Mouse (Mus musculus) megakaryocyte, adult 5-6 weeks (primary cell): ENCODE data around the gene Pgap3. TPM values are rescaled to one million over a fixed set of nuclear protein-coding genes. Genes with fewer than 3 reads are reported as not detected.

ENCODE experiments used
- ATAC-seq: 2 replicates; pipeline ENCODE4 v1.8.0; 2016; ENCODE audit warnings: mild to moderate bottlenecking, inconsistent platforms; ENCODE audit not compliant: poor library complexity, severe bottlenecking
- total RNA-seq, 2 experiments: library from RNA; stranded (forward) in 1 of 2; stranded (reverse) in 1 of 2; fragments of 153-499, 151-499 nt in 1 of 2; fragments of 221-1000, 200-1000 nt in 1 of 2; gene quantifications; 2 replicates each; pipeline versions ENCODE4 v1.2.3 to v1.2.4; 2015 to 2017

Gene Pgap3
- total RNA-seq (2015) (2.1 and 3.3 TPM in 2 replicates), total RNA-seq (2017) (2.2 and 2.7 TPM in 2 replicates)

DNA sequence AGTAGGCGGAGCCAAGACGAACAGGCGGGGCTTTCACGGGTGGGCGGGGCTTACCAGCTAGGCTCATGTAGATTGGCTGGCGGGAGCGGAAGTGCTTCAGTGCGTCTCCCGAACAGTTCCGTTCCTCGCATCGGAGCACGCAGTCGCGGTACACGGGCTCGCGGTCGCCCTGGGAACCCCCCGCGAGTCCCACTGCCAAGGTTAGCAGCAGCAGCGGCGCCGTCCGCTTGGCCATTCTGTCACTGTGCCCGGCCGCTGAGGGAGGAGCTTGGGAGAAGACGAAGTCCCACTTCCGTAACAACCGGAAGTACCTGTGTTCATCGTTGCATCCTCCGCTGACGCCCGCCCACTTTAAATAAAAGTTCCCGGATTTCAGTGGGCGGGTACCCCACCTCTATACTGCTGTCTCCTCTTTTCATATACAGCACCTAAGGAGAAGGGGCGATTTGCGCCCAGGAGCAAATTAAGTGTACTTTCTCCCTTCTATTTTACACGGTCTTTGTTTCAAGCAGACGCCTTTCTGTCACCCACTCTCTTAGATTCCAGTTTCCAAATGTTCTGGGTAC is at the start of gene Pgap3:
TSS of gene Pgap3 (minus strand) at position 330 of the 566 bp plus-strand sequence.
- peak; percentile 95 for ATAC-seq

DNA sequence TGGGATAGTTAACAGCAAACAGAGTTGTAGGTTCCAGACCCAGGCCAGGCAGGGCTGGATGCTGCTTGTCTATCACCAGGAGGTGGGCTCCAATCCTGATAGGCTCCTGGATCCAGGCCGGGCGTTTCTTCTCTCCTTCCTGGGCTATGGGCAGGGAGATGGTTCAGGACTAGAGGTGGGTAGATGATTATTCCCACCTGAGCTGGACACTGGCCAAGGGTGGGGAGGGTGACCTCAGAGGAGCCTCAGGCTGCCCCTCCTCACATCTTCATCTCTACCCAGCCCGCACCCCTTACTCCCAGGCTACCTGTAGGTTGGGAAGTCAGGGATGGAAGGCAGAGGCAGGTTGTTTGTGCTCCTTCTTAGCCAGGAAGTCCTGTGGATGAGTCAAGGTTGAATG is 49.1 kb upstream of the Pgap3 start:
- no peak for ATAC-seq

DNA sequence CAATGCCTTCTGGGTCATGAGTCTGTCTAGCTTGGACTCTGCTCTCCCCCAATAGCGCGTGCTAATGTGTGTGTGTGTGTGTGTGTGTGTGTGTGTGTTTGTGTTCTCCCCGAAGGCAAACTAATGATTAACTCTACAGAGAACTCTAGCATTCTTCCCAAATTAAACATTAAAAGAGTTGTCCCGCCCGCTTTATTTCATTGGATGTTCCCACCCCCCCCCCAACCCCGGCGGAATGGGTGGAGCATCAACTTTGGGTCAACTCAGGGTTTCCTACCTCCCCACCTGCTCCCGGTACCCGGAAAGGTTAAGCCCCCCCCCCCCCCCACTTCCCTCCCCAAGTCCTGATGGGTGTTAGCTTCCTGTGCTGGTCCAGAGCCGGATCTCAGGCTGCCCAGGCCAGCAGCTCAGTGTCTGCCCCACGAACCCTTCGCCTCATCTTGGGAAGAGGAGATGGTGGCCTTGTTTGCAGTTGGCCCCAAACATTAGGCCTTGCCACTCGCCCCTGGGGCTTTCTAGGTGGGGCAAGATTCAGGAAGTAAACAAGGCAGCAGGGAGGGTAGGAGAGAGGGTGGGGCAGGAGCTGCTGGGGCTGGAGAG is 48.0 kb upstream of the Pgap3 start:
- ATAC-seq, result no peak

DNA sequence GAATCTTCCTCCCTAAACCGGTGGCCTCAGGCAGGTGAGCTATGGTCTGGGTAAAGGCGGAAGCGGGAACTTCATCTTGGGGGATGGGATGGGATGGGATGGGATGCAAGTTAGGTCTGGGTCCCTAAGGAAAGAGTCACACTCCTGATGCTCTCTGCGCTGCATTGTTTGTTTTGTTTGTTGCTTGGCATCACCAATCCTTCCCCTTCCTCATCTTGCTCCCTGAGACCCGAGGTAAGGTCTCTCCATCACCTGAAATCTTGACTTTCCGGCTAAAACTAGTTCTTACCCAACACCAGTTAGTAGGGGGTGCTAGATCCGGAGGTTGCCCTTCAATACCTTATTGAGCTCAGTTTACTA is 47.2 kb upstream of the Pgap3 start:
- ATAC-seq, result no peak

DNA sequence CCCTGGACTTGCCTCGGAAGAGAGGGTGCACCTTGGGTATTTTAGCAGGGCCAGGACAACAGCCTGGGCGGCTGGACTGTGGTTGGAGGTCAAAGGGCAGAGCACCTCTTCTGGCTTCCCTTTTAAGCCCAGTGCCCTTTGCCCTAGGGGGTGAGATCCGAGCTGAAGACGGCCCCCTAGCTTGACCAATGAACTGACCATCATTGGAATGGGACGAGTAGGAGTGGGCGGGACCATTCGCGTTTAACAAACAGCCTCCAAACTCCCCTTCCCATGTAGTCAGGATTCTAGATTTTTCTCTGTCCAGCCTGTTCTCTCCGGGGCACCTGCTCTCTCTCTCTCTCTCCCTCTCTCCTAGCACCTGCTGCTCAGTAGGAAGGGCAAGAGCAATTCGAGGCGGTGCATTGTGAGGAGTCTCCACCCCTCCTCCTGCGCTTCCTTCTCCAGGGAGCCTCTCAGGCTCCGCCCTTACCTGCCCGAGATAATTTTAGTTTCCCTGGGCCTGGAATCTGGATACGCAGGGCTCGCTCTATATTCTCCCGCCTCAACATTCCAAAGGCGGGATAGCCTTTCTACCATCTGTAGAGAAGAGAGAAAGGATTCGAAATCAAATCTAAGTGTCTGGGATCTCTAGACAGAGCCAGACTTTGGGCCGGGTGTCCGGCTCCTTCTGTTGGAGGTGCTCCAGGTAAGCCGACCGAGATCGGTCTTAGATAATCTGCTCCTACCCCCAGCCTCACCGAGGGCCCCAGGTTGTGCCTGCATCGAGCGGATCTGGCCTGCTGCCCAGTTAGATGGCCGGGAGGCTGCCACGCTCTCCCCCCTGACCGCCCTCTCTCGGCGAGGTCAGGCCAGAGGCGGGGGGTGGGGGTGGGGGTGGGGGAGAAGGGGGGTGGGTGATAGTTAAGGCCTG is 46.5 kb upstream of the Pgap3 start:
- ATAC-seq, result no peak

DNA sequence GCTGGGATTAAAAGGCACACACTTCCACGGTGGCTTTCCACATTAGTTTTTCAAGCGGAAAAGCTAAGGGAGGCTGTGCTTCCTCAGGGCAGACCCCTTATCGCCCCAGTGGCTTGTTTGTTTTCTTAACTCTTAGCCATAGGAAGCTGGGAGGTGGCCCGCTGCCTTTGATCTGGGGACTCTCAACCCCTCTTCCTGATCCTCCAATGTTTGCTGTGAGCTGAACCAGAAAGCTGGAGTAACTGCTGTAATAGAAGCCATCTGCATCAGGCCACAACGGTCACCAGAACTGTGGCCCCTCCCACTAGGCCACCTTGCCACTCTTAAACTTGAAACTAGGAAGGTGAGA is 45.9 kb upstream of the Pgap3 start, which contains the start of gene Grb7:
TSS of gene Grb7 (plus strand) at position 182 of the 349 bp plus-strand sequence.
- ATAC-seq, result no peak

DNA sequence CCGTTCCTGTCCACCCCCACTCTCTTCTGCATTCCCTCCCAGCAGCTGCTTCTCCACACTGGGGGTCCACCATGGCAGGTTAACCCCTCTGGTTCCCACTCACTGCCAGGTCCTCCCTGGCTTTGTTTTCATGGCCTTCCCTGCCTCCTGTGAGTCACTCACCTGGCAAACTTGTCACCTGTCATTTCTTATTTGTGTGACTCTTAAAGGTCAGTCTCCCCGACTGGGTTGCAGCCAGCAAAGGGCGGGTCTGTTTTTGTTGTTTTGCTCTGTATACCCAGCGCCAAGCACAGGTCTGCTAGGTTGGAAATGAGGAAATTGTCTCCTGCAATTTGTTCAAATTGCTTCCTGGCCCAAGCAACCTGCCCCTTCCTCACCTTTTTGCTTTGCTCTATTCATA is 45.4 kb upstream of the Pgap3 start:
- no peak for ATAC-seq

DNA sequence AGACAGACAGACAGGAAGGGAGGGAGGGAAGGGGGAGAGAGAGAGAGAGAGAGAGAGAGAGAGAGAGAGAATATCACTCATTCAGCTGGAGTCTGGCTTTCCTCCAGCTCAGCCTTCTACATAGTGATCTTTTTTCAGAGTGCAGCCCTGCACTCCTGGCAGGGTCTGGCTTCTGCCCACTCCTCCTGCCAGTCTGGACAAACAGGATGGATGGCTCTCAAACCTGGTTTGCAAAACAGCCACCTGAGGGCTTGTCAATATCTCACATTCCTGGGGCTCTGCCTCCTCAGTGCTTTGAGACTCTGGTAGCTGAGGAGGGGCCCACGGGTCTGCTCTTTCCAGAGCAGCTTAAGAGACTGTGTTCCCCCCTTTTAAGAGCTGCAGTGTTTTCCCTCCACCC is 44.9 kb upstream of the Pgap3 start:
- no peak for ATAC-seq

DNA sequence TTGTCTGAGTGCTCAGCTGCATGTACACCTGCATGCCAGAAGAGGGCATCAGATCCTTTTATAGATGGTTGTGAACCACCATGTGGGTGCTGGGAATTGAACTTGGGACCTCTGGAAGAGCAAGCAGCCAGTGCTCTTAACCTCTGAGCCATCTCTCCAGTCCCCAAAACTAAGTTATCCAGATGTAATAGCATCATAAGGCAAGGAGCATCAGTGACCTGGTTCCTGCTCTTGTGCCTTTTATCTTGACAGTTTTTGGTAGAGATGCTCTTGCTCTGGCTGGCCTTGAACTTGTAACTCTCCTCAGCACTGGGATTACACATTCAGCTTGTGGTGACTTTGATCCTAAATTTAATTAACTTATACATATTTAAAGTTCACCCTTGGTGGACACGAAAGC is 43.4 kb upstream of the Pgap3 start:
- no peak for ATAC-seq

DNA sequence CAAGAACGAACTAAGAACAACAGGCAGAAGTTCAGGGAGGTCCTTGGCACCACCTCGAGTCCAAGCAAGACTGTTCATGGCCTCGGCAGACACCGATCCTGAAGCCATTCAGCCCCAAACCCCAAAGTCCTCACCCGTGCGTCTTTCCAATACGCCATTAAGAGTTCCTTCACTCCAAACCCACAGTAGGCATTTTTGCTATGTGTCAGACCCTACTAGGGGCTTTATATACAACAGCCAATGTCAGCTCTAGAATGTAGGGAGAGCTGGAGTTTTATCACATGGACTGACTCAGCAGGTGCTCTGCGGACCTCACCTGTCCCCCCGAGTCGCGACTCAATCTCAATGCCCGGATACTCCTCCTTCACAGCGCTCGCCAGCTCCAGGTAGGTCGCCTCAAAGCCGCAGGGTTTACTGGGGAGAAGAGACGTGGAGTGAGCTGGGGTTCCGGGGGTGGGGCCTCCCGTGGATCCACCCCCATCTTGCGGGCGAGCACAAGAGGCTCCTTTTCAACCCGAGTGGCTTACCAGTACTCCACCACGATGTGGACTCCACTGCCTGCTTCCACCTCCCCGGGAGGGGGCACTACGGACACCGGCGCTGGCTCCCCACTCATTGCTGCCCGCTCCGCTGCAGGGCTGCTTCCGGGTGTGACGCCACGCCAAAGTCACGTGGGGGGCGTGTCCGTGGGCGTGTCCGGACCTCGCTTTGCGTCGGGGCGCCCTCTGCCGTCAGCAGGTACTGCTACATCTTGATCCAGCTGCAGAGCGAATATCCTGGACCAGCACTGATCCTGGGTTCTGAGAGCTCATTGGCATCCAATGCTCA is 38.3 kb upstream of the Pgap3 start, which contains the start of gene Mien1:
TSS of gene Mien1 (minus strand) at position 661 of the 828 bp plus-strand sequence.
- peak; percentile 98 for ATAC-seq

DNA sequence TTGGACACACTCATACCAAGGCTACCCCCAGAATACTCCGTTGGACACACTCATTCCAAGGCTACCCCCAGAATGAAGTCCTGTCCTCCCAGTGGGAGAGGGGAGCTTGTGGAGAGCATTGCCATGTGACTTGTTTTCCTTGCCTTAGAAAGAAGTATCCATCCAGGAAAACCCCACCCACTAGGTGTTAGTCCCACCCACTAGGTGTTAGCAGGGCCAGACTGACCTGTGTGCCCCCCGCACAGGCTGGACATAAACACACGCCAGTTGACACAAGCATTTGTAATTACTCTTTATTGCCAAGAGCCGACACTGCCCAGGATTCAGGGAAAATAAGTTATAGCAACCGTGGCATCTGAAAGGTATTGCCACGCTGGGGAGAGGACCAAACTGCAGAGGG is 37.2 kb upstream of the Pgap3 start:
- ATAC-seq, result no peak

DNA sequence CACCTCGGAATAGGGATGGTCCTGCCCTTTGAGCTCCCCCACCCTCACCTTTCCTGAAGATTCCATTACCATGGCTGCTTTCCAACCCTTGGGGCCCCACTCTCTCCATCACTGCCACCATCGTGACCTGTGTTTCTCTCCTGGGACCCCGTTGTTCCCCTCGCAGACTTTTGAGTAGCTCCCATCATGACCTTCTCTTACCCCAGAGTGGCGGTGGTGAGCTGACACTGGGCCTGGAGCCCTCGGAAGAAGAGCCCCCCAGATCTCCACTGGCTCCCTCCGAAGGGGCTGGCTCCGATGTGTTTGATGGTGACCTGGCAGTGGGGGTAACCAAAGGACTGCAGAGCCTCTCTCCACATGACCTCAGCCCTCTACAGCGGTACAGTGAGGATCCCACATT is 35.4 kb upstream of the Pgap3 start:
- ATAC-seq, result no peak

DNA sequence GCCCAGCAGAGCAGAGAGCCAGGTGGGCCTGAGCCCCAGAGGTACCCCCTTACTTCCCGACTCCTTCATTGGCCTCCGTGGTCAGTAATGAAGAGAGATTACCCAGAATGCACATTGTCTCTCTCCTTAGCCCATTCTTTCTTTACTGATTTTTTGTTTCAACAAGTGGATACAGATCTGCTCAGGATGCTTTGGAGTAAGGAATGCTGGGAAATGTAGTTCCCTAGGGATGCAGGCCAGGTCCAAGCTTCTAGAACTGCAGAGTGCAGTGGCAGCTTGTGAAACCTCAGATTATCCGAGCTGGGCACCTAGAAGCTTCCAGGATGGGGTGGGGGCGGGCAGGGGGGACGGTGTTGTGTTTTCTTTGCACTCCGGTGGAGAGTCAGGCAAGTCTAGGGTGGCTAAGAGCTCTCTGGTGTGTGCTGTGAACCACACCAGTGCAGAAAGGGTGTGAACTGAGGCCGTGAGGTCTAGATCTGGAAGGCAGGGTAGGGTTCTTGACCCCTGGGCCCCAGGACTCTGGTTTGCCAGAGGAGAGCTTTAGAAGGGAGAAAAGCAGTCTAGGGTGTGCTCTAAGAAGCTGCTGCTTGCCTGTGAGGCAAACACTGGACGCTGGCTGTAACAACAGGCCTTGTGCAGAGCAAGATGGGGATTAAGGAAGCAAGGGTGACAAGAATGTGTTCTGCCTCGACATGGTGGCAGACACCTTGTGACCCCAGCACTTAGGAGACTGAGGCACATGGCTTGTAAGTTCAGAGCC is 31.6 kb upstream of the Pgap3 start:
- no peak for ATAC-seq

DNA sequence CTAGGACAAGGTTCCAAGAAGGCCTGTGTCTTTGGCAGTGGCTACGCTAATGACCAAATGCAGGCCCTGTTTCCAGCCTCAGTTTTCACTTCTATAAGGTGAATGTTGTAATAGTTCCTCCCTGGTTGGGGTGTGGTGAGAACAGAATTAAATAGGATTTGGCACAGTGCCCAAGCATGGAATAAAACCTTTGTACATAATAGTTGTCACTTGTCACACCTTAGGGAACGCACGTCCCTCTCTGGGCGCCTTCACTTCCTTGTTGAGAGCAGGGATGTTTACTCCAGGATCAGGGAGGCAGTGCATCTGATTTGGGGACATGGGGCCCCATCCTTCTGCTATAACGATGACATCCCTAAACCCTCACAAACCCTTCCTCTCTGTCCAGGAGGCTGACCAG is 28.1 kb upstream of the Pgap3 start:
- no peak for ATAC-seq

DNA sequence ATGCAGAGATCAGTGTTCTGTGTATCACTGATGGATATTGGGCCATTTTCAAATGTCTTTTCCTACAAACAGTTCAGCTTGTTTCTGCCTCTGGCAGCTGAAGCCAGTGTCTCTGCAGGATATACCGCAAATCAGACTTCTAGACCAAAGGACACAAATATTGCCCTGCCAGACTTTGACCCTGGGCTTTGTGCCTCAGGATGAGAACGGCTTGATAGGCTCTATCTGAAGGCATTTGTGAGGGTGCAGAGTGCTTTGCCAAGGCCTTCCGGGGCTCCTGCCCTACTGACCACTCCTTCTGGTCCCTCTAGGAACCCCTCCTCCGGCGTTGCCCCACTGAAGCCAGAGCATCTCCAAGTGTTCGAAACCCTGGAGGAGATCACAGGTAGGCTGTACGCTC is 26.3 kb upstream of the Pgap3 start:
- no peak for ATAC-seq

DNA sequence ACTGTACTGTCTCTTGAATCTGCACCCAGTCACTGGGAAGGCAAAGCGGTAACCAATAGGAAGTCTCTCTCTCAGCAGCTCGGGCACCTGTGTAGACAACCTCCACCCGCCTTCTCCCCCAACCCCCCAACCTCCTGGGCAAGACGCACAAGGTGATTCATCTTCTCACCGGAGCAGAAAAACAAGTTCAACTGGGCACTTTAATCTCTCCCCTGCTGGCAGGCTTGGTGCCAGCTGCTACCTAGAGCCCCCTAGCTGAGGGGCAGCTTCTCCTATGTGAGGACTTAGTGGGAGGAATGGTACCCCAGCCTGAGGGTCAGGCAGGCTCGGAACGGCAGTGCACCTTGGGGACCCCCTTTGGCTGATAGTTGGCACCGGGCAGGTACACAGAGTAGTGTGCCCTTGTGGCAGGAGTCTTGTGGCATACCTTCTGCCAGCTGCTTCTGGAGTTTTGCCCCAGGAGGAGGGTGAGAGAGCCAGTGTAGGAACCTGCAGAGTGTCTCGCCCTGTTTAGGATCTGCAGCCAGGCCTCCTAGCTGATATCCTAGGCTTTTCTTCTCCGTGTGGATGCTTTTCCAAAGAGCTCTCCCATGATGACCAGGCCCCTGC is 18.8 kb upstream of the Pgap3 start:
- ATAC-seq, result no peak

DNA sequence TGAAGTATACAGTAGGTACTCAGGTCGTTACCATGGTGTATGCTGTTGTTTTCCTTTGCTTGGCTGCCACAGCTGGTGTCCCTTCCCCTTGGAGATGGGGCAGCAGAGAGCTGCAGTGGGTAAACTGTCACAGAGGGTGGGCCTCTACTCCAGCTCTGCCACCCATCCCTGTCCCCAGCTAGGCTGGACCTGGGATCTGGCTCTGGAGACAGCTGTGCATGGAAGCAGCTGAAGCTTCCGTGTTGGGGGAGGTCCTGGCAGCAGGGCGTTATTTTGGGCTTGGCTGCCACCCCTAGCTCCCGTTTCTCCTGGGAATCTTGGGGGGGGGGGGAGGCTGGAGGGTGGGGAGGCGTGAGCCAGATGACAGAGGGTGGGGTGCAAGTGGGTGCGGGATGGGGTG is 18.0 kb upstream of the Pgap3 start:
- no peak for ATAC-seq

DNA sequence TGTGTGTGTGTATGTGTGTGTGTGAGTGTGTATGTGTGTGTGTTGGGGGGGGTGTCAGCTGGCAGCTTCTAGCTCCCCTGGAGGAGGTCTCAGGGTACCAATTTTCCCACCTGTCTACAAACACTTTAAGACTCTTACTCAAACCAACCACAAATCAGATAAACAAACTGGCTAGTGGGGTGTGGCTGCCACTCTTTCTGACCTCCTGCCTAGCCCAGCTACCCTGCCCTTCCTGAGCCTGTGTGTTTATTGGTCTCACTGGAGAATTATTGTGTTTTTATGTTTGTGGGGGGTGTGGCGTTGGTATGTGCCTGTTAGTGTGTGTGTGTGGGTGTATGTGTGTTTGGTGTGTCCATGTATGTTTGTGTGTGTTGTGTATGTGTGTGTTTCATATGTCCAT is 16.8 kb upstream of the Pgap3 start:
- ATAC-seq, result no peak

DNA sequence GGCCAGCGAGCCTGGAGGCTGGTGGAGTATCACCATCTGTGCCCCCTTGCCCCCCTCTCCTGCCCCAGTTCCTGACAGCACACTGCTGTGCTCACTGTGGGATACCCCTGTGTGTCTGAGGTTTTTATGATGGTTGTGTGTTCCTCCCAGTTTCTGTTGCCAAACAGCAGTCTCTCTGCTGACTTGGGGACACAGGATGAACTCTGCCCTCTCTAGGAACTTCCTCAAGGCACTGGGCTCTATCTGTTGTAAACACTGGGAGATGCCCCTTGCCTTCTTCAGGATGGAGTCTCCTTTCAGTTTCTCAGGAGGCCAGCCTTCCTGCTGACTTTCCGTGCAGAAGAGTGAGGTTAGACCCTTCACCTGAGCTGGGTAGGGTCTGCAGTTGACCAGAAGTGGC is 13.9 kb upstream of the Pgap3 start:
- no peak for ATAC-seq

DNA sequence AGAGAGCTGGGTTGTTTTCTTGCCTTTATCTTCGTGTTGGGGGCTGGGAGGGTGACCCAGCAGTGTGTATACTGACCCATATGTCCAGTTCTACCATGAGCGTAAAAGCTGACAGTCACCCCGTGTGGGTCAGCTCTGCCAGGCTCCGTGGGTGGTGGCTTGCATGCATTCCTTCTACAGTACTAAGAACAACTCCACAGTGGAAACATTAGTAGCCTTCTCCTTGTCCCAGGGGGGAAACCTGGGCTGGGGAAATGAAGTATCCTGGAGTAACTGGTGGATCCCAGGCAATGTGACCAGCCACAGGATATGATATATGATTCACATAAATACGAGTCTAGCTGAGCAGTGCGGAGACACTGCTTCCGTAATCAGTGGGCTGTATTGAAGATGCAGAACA is 13.4 kb upstream of the Pgap3 start:
- no peak for ATAC-seq
